In genomic region chr8:126176305-126176704, GRCm38 (mm10) we compare ENCODE assay signal across 9 mouse cellular contexts.
"Had no signal": no experiment of that assay in that cellular context is flagged by ENCODE, and none has a peak within 500 bp of the region (broad histone marks: within the 10 kb centered on the region; RNA-seq: fewer than 3 reads in every experiment).

No protein-coding gene starts in this region.

- H3K9ac ChIP-seq: limb, embryonic 13.5 days; liver, embryonic 14.5 days; midbrain, embryonic 13.5 days; neural tube, embryonic 12.5 days had no signal

- H3K4me2 ChIP-seq: limb, embryonic 13.5 days; midbrain, embryonic 13.5 days; neural tube, embryonic 12.5 days had no signal

- H3K27me3 ChIP-seq: limb, embryonic 13.5 days; midbrain, embryonic 13.5 days; neural tube, embryonic 12.5 days had no signal

- H3K4me3 ChIP-seq: limb, embryonic 13.5 days; midbrain, embryonic 13.5 days; neural tube, embryonic 12.5 days had no signal

- ATAC-seq: midbrain, embryonic 13.5 days had no signal

- H3K36me3 ChIP-seq: limb, embryonic 13.5 days; midbrain, embryonic 13.5 days; neural tube, embryonic 12.5 days had no signal

- H3K27ac ChIP-seq: limb, embryonic 13.5 days; liver, embryonic 14.5 days; midbrain, embryonic 13.5 days; neural tube, embryonic 12.5 days; stomach, postnatal 0 days had no signal

- H3K9me3 ChIP-seq: limb, embryonic 13.5 days; midbrain, embryonic 13.5 days; neural tube, embryonic 12.5 days had no signal

- DNase-seq: kidney, postnatal 25 days; left cerebral cortex, postnatal 4 days; lung, adult 18-20 months; thymus, postnatal 14 days had no signal
